Mouse (Mus musculus) mouse trophoblast stem cell (cell line): ENCODE results near the gene Mark3.
"Not testable (repeated sequence)": the region's sequence is repeated elsewhere in the genome, so short reads cannot be mapped to it uniquely, and the experiment has no call there.

Source experiments
- in situ Hi-C, 2 experiments: fragments of 300-500 bp; cut with MseI, MboI; formaldehyde crosslinking; loops; 2 replicates in 1 of 2; 3 replicates in 1 of 2; pipeline ENCODE4 v1.15.1; 2025

Mark3 gene

GRCm38 (mm10) chr12:111574074-111574886 lies at the start of gene Mark3:
Mark3 (plus strand) TSS chr12:111574523.
- in situ Hi-C loops: no loop called here

- in situ Hi-C loops: no loop called here
These were observed 49.4 kb upstream of the Mark3 start for GRCm38 (mm10) chr12:111524883-111525282.

GRCm38 (mm10) chr12:111527643-111528281 lies 46.6 kb upstream of the Mark3 start:
- in situ Hi-C loops: no loop called here

- in situ Hi-C loops: no loop called here
These were observed 45.1 kb upstream of the Mark3 start for GRCm38 (mm10) chr12:111529192-111529591.

- in situ Hi-C loops: no loop called here
These were observed 41.1 kb upstream of the Mark3 start for GRCm38 (mm10) chr12:111533096-111533794.

- in situ Hi-C loops: no loop called here
These were observed 39.0 kb upstream of the Mark3 start for GRCm38 (mm10) chr12:111535281-111535680.

GRCm38 (mm10) chr12:111535762-111536161 lies 38.6 kb upstream of the Mark3 start:
- in situ Hi-C loops: no loop called here

- in situ Hi-C loops: no loop called here
These were observed 37.6 kb upstream of the Mark3 start for GRCm38 (mm10) chr12:111536746-111537145.

GRCm38 (mm10) chr12:111537341-111537740 lies 37.0 kb upstream of the Mark3 start:
- in situ Hi-C loops: no loop called here

GRCm38 (mm10) chr12:111537796-111538291 lies 36.5 kb upstream of the Mark3 start, which contains the start of gene Eif5:
Eif5 (plus strand) TSS chr12:111538016.
- in situ Hi-C loops: no loop called here

GRCm38 (mm10) chr12:111538292-111539040 lies 35.9 kb upstream of the Mark3 start:
- in situ Hi-C loops: no loop called here

- in situ Hi-C loops: no loop called here
These were observed 35.3 kb upstream of the Mark3 start for GRCm38 (mm10) chr12:111539041-111539345.

- in situ Hi-C loops: no loop called here
These were observed 27.3 kb upstream of the Mark3 start for GRCm38 (mm10) chr12:111547070-111547469.

GRCm38 (mm10) chr12:111548555-111549289 lies 25.6 kb upstream of the Mark3 start:
- in situ Hi-C loops: no loop called here

- in situ Hi-C loops: no loop called here
These were observed 23.6 kb upstream of the Mark3 start for GRCm38 (mm10) chr12:111550679-111551078.

GRCm38 (mm10) chr12:111552342-111552741 lies 22.0 kb upstream of the Mark3 start:
- in situ Hi-C loops: no loop called here

GRCm38 (mm10) chr12:111555357-111555756 lies 19.0 kb upstream of the Mark3 start:
- in situ Hi-C loops: no loop called here

GRCm38 (mm10) chr12:111555893-111556292 lies 18.4 kb upstream of the Mark3 start:
- in situ Hi-C loops: not testable (repeated sequence)

GRCm38 (mm10) chr12:111557538-111557937 lies 16.8 kb upstream of the Mark3 start:
- in situ Hi-C loops: no loop called here

GRCm38 (mm10) chr12:111558655-111559054 lies 15.7 kb upstream of the Mark3 start:
- in situ Hi-C loops: no loop called here
